In the genomic region with DNA sequence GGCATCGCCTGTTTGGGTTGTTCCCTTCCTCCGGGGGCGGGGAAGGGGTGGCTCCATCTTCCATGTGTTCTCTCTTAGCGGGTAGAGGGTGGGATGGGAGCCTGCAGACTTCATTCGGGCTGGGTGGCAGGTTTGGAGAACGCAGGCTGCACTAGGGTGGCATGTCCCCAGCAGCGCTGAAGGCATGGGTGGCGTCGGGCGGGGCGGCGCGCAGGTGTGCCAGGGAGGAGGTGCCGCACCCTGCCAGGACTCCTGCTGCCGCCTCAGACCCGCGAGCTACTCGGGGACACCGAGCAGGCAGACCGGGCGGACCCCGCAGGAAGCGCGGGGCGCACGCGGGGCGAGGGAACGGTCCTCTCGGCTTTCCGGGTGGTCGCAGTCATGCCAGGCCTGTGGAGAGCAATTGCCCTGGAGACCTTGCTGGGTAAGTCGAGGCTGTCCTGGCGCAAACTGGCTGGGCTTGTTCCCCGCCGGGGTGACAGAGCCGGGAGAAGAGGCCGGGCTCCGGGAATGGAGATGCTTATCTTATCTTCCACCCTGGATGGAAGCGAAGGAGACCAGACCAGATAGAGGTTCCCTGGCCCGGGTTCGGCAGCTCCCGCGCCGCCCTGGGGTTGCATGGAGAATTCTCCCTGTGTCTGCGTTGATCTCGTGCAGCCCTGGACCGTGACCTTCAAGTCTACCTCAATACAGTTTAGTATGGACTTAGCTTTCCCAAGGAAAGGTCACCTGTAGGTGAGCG, we compare ENCODE assay signal across 8 mouse cellular contexts. TPM values are rescaled to one million over a fixed set of nuclear protein-coding genes. Genes with fewer than 3 reads are reported as not detected.
DNase-seq lines count a peak whose midpoint lies in the region; ATAC-seq and TF ChIP-seq lines count a peak whose summit lies in the region.

Cwh43 (plus strand) TSS at position 95 of the 742 bp plus-strand sequence.

- intact Hi-C loops in heart, postnatal 14 days (cut with DNase I) = no loop called here

- no peaks in the 10 kb centered on the region for H3K36me3 ChIP-seq in heart, embryonic 13.5 days
- no peaks in the 10 kb centered on the region for H3K36me3 ChIP-seq in neural tube, embryonic 14.5 days (ENCODE audit: control insufficient read depth, insufficient read depth, low read length)

- DNase-seq in heart, postnatal 14 days = no peak
- DNase-seq in R1 (ENCODE audit: low read depth, low spot score) = peak; percentile 35
- DNase-seq in frontal cortex, postnatal 14 days (ENCODE audit: low spot score in 2 of 2) = peak; percentile 40 to 51
- peak; percentile 28 to 50 for DNase-seq in layer of hippocampus, adult 2 months (ENCODE audit: low spot score in 2 of 2)
- DNase-seq in ovary, postnatal 10 days (ENCODE audit: low spot score) = no peak
- DNase-seq in gastrocnemius, postnatal 25 days = no peak

- H3K4me1 ChIP-seq in heart, embryonic 13.5 days = peaks cover 18% of the 10 kb centered on the region
- peaks cover 4% of the 10 kb centered on the region; the same call in 1 of the 2 replicates for H3K4me1 ChIP-seq in neural tube, embryonic 14.5 days (ENCODE audit: control insufficient read depth, insufficient read depth, low read length)

- peak within 1 kb of the TSS; percentile 80 for H3K4me2 ChIP-seq in heart, embryonic 13.5 days
- peak within 1 kb of the TSS; percentile 55 for H3K4me2 ChIP-seq in neural tube, embryonic 14.5 days (ENCODE audit: low read depth, low read length)

- peak within 1 kb of the TSS; percentile 50 for H3K4me3 ChIP-seq in heart, embryonic 13.5 days
- peak within 1 kb of the TSS; percentile 53 for H3K4me3 ChIP-seq in layer of hippocampus, adult 2 months
- peak within 1 kb of the TSS; percentile 28 for H3K4me3 ChIP-seq in neural tube, embryonic 14.5 days (ENCODE audit: low read depth, low read length)

- ATAC-seq in heart, embryonic 13.5 days (ENCODE audit: extremely low read depth, insufficient number of reproducible peaks, low FRiP score, low TSS enrichment) = no peak
- peak; percentile 54; the same call in 1 of the 2 replicates for ATAC-seq in neural tube, embryonic 14.5 days (ENCODE audit: low read depth)

- no peak for TF ChIP-seq CTCF in layer of hippocampus, adult 2 months (conservative IDR thresholded peaks at IDR 0.05)

- no peak within 1 kb of the TSS for H3K27ac ChIP-seq in heart, embryonic 13.5 days (replicated peaks)
- no peak within 1 kb of the TSS for H3K27ac ChIP-seq in layer of hippocampus, adult 2 months
- H3K27ac ChIP-seq in neural tube, embryonic 14.5 days (ENCODE audit: low read depth, low read length) = no peak within 1 kb of the TSS

- H3K9ac ChIP-seq in heart, embryonic 13.5 days = peak within 1 kb of the TSS; percentile 44
- peak within 1 kb of the TSS; percentile 39 for H3K9ac ChIP-seq in neural tube, embryonic 14.5 days (replicated peaks; ENCODE audit: low read depth, low read length)

- peaks cover 60% of the 10 kb centered on the region for H3K27me3 ChIP-seq in heart, embryonic 13.5 days (replicated peaks)
- H3K27me3 ChIP-seq in neural tube, embryonic 14.5 days (ENCODE audit: control insufficient read depth, insufficient read depth, low read length) = peaks cover 10% of the 10 kb centered on the region; the same call in 1 of the 2 replicates

- no peaks in the 10 kb centered on the region for H3K9me3 ChIP-seq in heart, embryonic 13.5 days
- no peaks in the 10 kb centered on the region for H3K9me3 ChIP-seq in neural tube, embryonic 14.5 days (ENCODE audit: control insufficient read depth, low read length)

- WGBS in heart, embryonic 13.5 days = 2% methylated on average over 49 of the region's 49 CpGs
- 3% methylated on average over 49 of the region's 49 CpGs for WGBS in neural tube, embryonic 14.5 days

RNA-seq across cellular contexts. Expression of gene Cwh43, which starts in this region (rescaled TPM):
- polyA plus RNA-seq in heart, embryonic 13.5 days (2015; fragmentation: Nextera tagmentation; extraction: Ambion mirVana) = not detected in 2 replicates
- total RNA-seq in heart, postnatal 14 days (2021) = not detected
- under 1 TPM; 0.56 to 0.86 TPM for total RNA-seq in layer of hippocampus, adult 2 months (2021)
- 0.55 and 0.88 TPM in 2 replicates for polyA plus RNA-seq in neural tube, embryonic 14.5 days (2014; fragmentation: Nextera tagmentation; extraction: Ambion mirVana)
- total RNA-seq in gastrocnemius, postnatal 25 days (2021) = not detected

Comparison
In these comparisons a context has a peak if more than half of its experiments do, and no peak if none do; other contexts are left out.
1. Peak in DNase-seq and H3K4me3 ChIP-seq in layer of hippocampus, adult 2 months; RNA of the gene not detected or under 1 TPM.
2. Peak in ATAC-seq, H3K4me3 ChIP-seq, H3K9ac ChIP-seq and H3K4me2 ChIP-seq in neural tube, embryonic 14.5 days; RNA of the gene not detected or under 1 TPM.
3. DNase-seq: peak in R1 (single experiment) and frontal cortex, postnatal 14 days (2 of 2); none in heart, postnatal 14 days (0 of 2), ovary, postnatal 10 days (single experiment) and gastrocnemius, postnatal 25 days (single experiment).
4. Peak in every context shown above with its lines, with median percentiles within 50 percentile points of each other: H3K4me3 ChIP-seq.